Mouse (Mus musculus) testis, adult 2 months (tissue): ENCODE results near the gene Zfp804a.

Experiments
- CTCF ChIP-seq: fragments of 200-500 bp; IDR thresholded peaks from 2 replicates; pipeline ENCODE4 v1.5.1; 2012; ENCODE audit warnings: low read depth, mild to moderate bottlenecking, inconsistent platforms, low read length, moderate library complexity; ENCODE audit not compliant: control insufficient read depth, insufficient read depth, insufficient replicate concordance
- POLR2A ChIP-seq: fragments of 200-500 bp; IDR thresholded peaks from 2 replicates; pipeline ENCODE4 v1.6.1; 2012; ENCODE audit warnings: low read depth, mild to moderate bottlenecking, inconsistent platforms, low read length, moderate library complexity; ENCODE audit not compliant: control insufficient read depth

- TF ChIP-seq CTCF (no peak), POLR2A (no peak)
Observed at GRCm38 (mm10) chr2:82051635-82052034, 1.4 kb upstream of the Zfp804a start.
